Mouse (Mus musculus) CH12F3 (cell line): ENCODE measurements around the gene Grin2a.

ENCODE experiments used
- in situ Hi-C: fragments of 300-500 bp; cut with MboI; formaldehyde crosslinking; loops from 2 replicates; pipeline ENCODE4 v1.14.3; 2020; ENCODE audit warnings: low sequenced_read_pairs

The Grin2a gene

GRCm38 (mm10) chr16:9873001-9873400 is 122.4 kb downstream of the Grin2a start:
- in situ Hi-C loops, result no loop called here

GRCm38 (mm10) chr16:9865710-9866109 is 129.7 kb downstream of the Grin2a start:
- in situ Hi-C loops, result no loop called here

- in situ Hi-C loops, result no loop called here
Measured at GRCm38 (mm10) chr16:9865039-9865438, 130.3 kb downstream of the Grin2a start.

GRCm38 (mm10) chr16:9857758-9858157 is 137.6 kb downstream of the Grin2a start:
- in situ Hi-C loops, result no loop called here

- in situ Hi-C loops, result no loop called here
Measured at GRCm38 (mm10) chr16:9851265-9851988, 143.9 kb downstream of the Grin2a start.

- in situ Hi-C loops, result no loop called here
Measured at GRCm38 (mm10) chr16:9841496-9841895, 153.9 kb downstream of the Grin2a start.

GRCm38 (mm10) chr16:9836542-9836941 is 158.8 kb downstream of the Grin2a start:
- in situ Hi-C loops, result no loop called here

- in situ Hi-C loops, result no loop called here
Measured at GRCm38 (mm10) chr16:9834236-9834635, 161.1 kb downstream of the Grin2a start.

GRCm38 (mm10) chr16:9825110-9825483 is 170.3 kb downstream of the Grin2a start:
- in situ Hi-C loops, result no loop called here

- in situ Hi-C loops, result no loop called here
Measured at GRCm38 (mm10) chr16:9824436-9825109, 170.8 kb downstream of the Grin2a start.

GRCm38 (mm10) chr16:9823686-9824085 is 171.7 kb downstream of the Grin2a start:
- in situ Hi-C loops, result no loop called here

GRCm38 (mm10) chr16:9819508-9819907 is 175.9 kb downstream of the Grin2a start:
- in situ Hi-C loops, result no loop called here

- in situ Hi-C loops, result no loop called here
Measured at GRCm38 (mm10) chr16:9801338-9801737, 194.0 kb downstream of the Grin2a start.

- in situ Hi-C loops, result no loop called here
Measured at GRCm38 (mm10) chr16:9800221-9800620, 195.1 kb downstream of the Grin2a start.

GRCm38 (mm10) chr16:9792976-9793375 is 202.4 kb downstream of the Grin2a start:
- in situ Hi-C loops, result no loop called here

- in situ Hi-C loops, result no loop called here
Measured at GRCm38 (mm10) chr16:9786261-9786660, 209.1 kb downstream of the Grin2a start.

GRCm38 (mm10) chr16:9785821-9786220 is 209.5 kb downstream of the Grin2a start:
- in situ Hi-C loops, result no loop called here

GRCm38 (mm10) chr16:9768981-9769380 is 226.4 kb downstream of the Grin2a start:
- in situ Hi-C loops, result no loop called here

- in situ Hi-C loops, result no loop called here
Measured at GRCm38 (mm10) chr16:9768356-9768755, 227.0 kb downstream of the Grin2a start.

- in situ Hi-C loops, result no loop called here
Measured at GRCm38 (mm10) chr16:9767946-9768345, 227.4 kb downstream of the Grin2a start.

GRCm38 (mm10) chr16:9764086-9764485 is 231.3 kb downstream of the Grin2a start:
- in situ Hi-C loops, result no loop called here

GRCm38 (mm10) chr16:9760347-9760746 is 235.0 kb downstream of the Grin2a start:
- in situ Hi-C loops, result no loop called here
